Mouse (Mus musculus): ENCODE data around the gene Fhl1.

- TF ChIP-seq CTCF (IDR thresholded peaks at IDR 0.05; ENCODE audit: borderline replicate concordance, insufficient read depth, low read depth, low read length) (no peak), POLR2A (IDR thresholded peaks at IDR 0.05; ENCODE audit: borderline replicate concordance, insufficient read depth, low read length) (no peak)
Observed at GRCm38 (mm10) chrX:56736226-56736625, 4.6 kb downstream of the Fhl1 start.

All from cerebellum, adult 2 months (tissue).